Mouse (Mus musculus): ENCODE measurements around the gene Scyl1. TPM values are rescaled to one million over a fixed set of nuclear protein-coding genes. Genes with fewer than 3 reads are reported as not detected.
"Not testable (repeated sequence)": the region's sequence is repeated elsewhere in the genome, so short reads cannot be mapped to it uniquely, and the experiment has no call there.

The Scyl1 gene
- total and polyA plus RNA-seq, 2 experiments = 28.9 to 46.6 TPM

DNA sequence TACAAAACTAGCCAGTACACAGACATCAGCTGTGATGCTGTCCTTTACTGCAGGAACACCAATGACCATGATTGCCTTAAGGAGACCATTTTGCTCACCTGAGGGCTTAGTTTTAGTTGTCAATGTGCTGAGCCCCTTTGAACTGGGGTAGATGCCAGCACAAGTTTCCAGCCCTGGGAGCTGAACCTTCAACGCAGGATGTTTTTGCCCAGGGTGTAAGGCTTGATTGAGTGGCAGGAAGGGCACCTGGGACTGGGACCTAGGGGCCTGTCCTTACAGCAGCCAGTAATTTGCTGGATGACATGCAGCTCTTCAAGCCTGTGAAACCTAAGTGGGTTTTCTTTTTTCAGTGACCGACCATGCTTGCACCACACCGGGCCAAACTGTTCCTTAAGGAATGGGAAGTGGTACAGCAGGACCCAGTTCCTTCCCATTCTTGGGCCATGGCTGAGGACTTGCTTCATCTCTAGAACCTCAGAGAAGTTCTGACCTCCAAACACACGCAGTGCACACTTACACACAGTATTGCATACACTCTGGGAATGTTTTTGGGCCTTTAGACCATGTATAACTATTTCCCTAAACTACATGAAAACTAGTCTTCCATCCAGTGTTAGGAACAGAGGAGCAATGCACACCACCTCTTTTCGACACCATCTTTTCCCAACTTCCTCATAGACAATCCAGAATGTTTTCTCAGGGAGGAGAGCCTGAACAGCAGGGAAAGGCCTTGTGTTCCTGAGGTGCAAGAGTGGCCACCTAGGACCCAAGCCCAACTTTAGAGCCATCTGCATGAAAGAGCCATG lies 23.8 kb upstream of the Scyl1 start:
- peak; percentile 59 for DNase-seq (ENCODE audit: extremely low read depth, low read depth, low spot score)

DNA sequence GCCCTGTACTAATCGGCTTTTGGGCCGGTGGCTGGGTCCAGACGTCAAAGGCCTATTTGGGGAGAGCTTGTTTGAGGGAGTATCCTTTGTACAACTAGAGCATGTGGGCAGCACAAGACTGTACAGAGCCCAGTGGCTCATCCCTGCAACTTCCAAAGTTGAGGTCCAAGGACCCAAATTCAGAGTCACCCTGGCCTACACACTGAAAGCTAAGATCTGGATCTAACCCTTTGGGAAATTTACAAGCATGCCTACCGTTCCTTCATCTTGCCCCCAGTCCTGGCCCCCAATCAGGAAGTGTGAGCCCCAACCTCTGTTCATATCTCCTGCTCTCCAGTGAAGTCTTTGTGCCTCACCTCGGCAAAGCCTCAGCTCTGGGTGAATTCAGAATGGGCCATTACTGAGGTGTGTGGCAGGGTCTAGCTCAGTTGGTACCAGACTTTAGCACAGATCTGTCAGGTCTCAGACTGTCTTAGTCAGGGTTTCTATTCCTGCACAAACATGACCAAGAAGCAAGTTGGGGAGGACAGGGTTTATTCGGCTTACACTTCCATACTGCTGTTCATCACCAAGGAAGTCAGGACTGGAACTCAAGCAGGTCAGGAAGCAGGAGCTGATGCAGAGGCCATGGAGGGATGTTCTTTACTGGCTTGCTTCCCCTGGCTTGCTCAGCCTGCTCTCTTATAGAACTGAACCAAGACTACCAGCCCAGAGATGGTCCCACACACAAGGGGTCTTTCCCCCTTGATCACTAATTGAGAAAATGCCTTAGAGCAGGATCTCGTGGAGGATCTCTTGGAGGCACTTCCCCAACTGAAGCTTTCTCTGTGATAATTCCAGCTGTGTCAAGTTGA lies 22.9 kb upstream of the Scyl1 start:
- Histone ChIP-seq H3K27ac (replicated peaks; ENCODE audit: insufficient read depth, low read depth, low read length) (peak overlapping the region; percentile 54), H3K36me3 (ENCODE audit: control insufficient read depth, insufficient read depth, low read length) (peaks cover 38% of the 10 kb centered on the region)
- not testable (repeated sequence) for H3K9ac ChIP-seq (ENCODE audit: low read depth, low read length); H3K4me3 ChIP-seq (ENCODE audit: insufficient read depth, low read depth, low read length); H3K4me1 ChIP-seq (ENCODE audit: control insufficient read depth, insufficient read depth, low read length); H3K27me3 ChIP-seq (ENCODE audit: control insufficient read depth, insufficient read depth, low read length); H3K79me2 ChIP-seq (ENCODE audit: control insufficient read depth, insufficient read depth, low read length)
- peak; percentile 42 for DNase-seq (ENCODE audit: extremely low read depth, low read depth, low spot score)
- 16% methylated on average over 7 of the region's 7 CpGs for WGBS

More for the DNA sequence above, 23.8 kb upstream of the Scyl1 start:
- Histone ChIP-seq H3K36me3 (ENCODE audit: control insufficient read depth, insufficient read depth, low read length) (peaks cover 39% of the 10 kb centered on the region), H3K27ac (replicated peaks; ENCODE audit: insufficient read depth, low read depth, low read length) (peak overlapping the region; percentile 31), H3K4me1 (ENCODE audit: control insufficient read depth, insufficient read depth, low read length) (peaks cover 9% of the 10 kb centered on the region; the same call in 1 of the 2 replicates), H3K9ac (ENCODE audit: low read depth, low read length) (no peak overlapping the region), H3K79me2 (ENCODE audit: control insufficient read depth, insufficient read depth, low read length) (no peaks in the 10 kb centered on the region), H3K4me3 (ENCODE audit: insufficient read depth, low read depth, low read length) (no peak overlapping the region), H3K27me3 (ENCODE audit: control insufficient read depth, insufficient read depth, low read length) (no peaks in the 10 kb centered on the region)
- TF ChIP-seq POLR2A (IDR thresholded peaks at IDR 0.05; ENCODE audit: extremely low read depth, insufficient read depth, low read length) = no peak
- no peak for TF ChIP-seq CTCF (IDR thresholded peaks at IDR 0.05; ENCODE audit: low read depth, low read length)
- WGBS = 23% methylated on average over 5 of the region's 5 CpGs

DNA sequence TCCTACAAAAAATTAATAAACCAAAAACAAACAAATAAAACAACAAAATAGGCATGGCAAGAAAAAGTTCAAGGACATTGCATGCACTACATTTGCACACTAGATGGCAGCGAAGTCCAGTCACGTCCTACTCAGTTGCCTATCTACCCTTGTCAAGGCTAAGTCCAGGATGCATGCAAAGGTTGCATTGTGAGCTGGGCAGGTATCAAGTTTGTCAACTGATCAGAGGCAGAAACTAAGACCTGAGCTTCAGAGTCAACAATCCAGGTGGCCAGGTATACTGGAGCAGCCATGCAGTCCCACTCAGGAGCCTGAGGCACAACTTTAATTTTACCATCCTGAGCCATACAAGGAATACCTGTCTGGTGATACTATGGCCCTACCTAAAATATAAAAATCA lies 21.9 kb upstream of the Scyl1 start:
- no peaks in the 10 kb centered on the region for H3K27me3 ChIP-seq (ENCODE audit: control insufficient read depth, insufficient read depth, low read length)
- no peak overlapping the region for H3K4me3 ChIP-seq (ENCODE audit: insufficient read depth, low read depth, low read length)
- WGBS = 5% methylated on average over 2 of the region's 2 CpGs
- H3K36me3 ChIP-seq (ENCODE audit: control insufficient read depth, insufficient read depth, low read length) = peaks cover 30% of the 10 kb centered on the region
- no peak overlapping the region for H3K9ac ChIP-seq (ENCODE audit: low read depth, low read length)
- no peak overlapping the region for H3K27ac ChIP-seq (replicated peaks; ENCODE audit: insufficient read depth, low read depth, low read length)
- DNase-seq (ENCODE audit: extremely low read depth, low read depth, low spot score) = peak; percentile 72
- peak; percentile 75 for TF ChIP-seq CTCF (IDR thresholded peaks at IDR 0.05; ENCODE audit: low read depth, low read length)
- no peak for TF ChIP-seq POLR2A (IDR thresholded peaks at IDR 0.05; ENCODE audit: extremely low read depth, insufficient read depth, low read length)
- H3K4me1 ChIP-seq (ENCODE audit: control insufficient read depth, insufficient read depth, low read length) = peaks cover 9% of the 10 kb centered on the region; the same call in 1 of the 2 replicates
- no peaks in the 10 kb centered on the region for H3K79me2 ChIP-seq (ENCODE audit: control insufficient read depth, insufficient read depth, low read length)

DNA sequence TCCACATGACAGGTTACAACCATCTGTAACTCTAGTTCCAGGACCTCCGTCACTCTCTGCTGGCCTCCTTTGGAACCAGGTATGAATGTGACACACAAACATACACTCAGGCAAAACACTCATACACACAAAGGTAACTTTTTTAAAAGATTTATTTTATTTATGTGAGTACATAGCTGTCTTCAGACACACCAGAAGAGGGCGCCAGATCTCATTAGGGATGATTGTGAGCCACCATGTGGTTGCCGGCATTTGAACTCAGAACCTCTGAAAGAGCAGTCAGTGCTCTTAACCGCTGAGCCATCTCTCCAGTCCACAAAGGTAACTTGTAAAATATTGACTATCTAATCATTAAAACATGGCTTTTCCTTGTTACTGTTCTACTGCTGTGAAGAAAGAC lies 20.1 kb upstream of the Scyl1 start:
- TF ChIP-seq POLR2A (IDR thresholded peaks at IDR 0.05; ENCODE audit: extremely low read depth, insufficient read depth, low read length) = no peak
- no peak for TF ChIP-seq CTCF (IDR thresholded peaks at IDR 0.05; ENCODE audit: low read depth, low read length)
- WGBS = 67% methylated on average over 4 of the region's 4 CpGs
- no peak overlapping the region for H3K4me3 ChIP-seq (ENCODE audit: insufficient read depth, low read depth, low read length)
- no peaks in the 10 kb centered on the region for H3K79me2 ChIP-seq (ENCODE audit: control insufficient read depth, insufficient read depth, low read length)
- no peak overlapping the region for H3K27ac ChIP-seq (replicated peaks; ENCODE audit: insufficient read depth, low read depth, low read length)
- no peak overlapping the region for H3K9ac ChIP-seq (ENCODE audit: low read depth, low read length)
- no peaks in the 10 kb centered on the region for H3K27me3 ChIP-seq (ENCODE audit: control insufficient read depth, insufficient read depth, low read length)
- H3K36me3 ChIP-seq (ENCODE audit: control insufficient read depth, insufficient read depth, low read length) = peaks cover 12% of the 10 kb centered on the region
- peaks cover 4% of the 10 kb centered on the region; the same call in 1 of the 2 replicates for H3K4me1 ChIP-seq (ENCODE audit: control insufficient read depth, insufficient read depth, low read length)
- DNase-seq (ENCODE audit: extremely low read depth, low read depth, low spot score) = no peak

DNA sequence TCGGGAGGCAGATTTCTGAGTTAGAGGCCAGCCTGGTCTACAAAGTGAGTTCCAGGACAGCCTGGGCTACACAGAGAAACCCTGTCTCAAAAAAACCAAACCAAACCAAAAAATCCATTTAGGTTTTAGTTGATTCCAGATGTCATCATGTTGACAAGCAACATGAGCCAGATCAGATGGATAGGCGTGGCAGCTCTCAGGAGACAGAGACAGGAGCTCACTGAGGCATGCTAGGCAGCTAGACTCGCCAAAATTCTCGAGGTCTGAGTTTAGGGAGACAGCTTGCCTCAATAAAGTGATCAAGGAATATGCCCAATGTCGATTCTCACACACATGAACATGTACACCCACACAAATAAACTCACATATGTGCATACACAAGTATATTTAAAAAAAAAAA lies 17.8 kb upstream of the Scyl1 start:
- Histone ChIP-seq H3K27me3 (ENCODE audit: control insufficient read depth, insufficient read depth, low read length) (no peaks in the 10 kb centered on the region), H3K27ac (replicated peaks; ENCODE audit: insufficient read depth, low read depth, low read length) (no peak overlapping the region), H3K79me2 (ENCODE audit: control insufficient read depth, insufficient read depth, low read length) (no peaks in the 10 kb centered on the region), H3K36me3 (ENCODE audit: control insufficient read depth, insufficient read depth, low read length) (no peaks in the 10 kb centered on the region), H3K4me3 (ENCODE audit: insufficient read depth, low read depth, low read length) (no peak overlapping the region), H3K9ac (ENCODE audit: low read depth, low read length) (no peak overlapping the region), H3K4me1 (ENCODE audit: control insufficient read depth, insufficient read depth, low read length) (no peaks in the 10 kb centered on the region)
- TF ChIP-seq CTCF (IDR thresholded peaks at IDR 0.05; ENCODE audit: low read depth, low read length) = no peak
- TF ChIP-seq POLR2A (IDR thresholded peaks at IDR 0.05; ENCODE audit: extremely low read depth, insufficient read depth, low read length) = no peak
- no peak for DNase-seq (ENCODE audit: extremely low read depth, low read depth, low spot score)
- WGBS = 86% methylated on average over 5 of the region's 5 CpGs
